Mouse (Mus musculus) heart, adult 2 months (tissue): ENCODE data around the gene Gps1. TPM values are rescaled to one million over a fixed set of nuclear protein-coding genes. Genes with fewer than 3 reads are reported as not detected.
A peak's percentile ranks its signal among the peaks of the same experiment; 100 is the strongest.
"Not testable (repeated sequence)": the region's sequence is repeated elsewhere in the genome, so short reads cannot be mapped to it uniquely, and the experiment has no call there.

Experiments
- DNase-seq, 2 experiments: peaks; one replicate each; pipeline ENCODE4 v3.0.0; 2021
- H3K27ac ChIP-seq: fragments of 200-600 bp; 2 replicates; pipeline ENCODE4 v1.8.1; 2022
- H3K27me3 ChIP-seq: fragments of 200-500 bp; 2 replicates; pipeline ENCODE4 v1.6.1; 2012; ENCODE audit warnings: mild to moderate bottlenecking, low read length, inconsistent platforms, mixed read lengths; ENCODE audit not compliant: control insufficient read depth, insufficient read depth
- H3K36me3 ChIP-seq: fragments of 200-500 bp; 2 replicates; pipeline ENCODE4 v1.6.1; 2012; ENCODE audit warnings: low read length, inconsistent platforms; ENCODE audit not compliant: control insufficient read depth, insufficient read depth
- H3K4me1 ChIP-seq: fragments of 200-500 bp; 2 replicates; pipeline ENCODE4 v1.6.1; 2011; ENCODE audit warnings: low read length; ENCODE audit not compliant: control insufficient read depth, insufficient read depth
- H3K4me3 ChIP-seq: fragments of 200-600 bp; 2 replicates; pipeline ENCODE4 v1.8.1; 2022
- H3K79me2 ChIP-seq: fragments of 200-500 bp; replicated peaks from 2 replicates; pipeline ENCODE4 v1.6.1; 2012; ENCODE audit warnings: mild to moderate bottlenecking, inconsistent platforms, low read length, moderate library complexity, mixed read lengths; ENCODE audit not compliant: control insufficient read depth, insufficient read depth
- H3K9ac ChIP-seq: fragments of 200-500 bp; 2 replicates; pipeline ENCODE4 v1.6.1; 2012; ENCODE audit warnings: low read depth, mild to moderate bottlenecking, control low read depth, inconsistent platforms, low read length, mixed read lengths
- CTCF ChIP-seq: fragments of 200-600 bp; IDR thresholded peaks from 2 replicates; pipeline ENCODE4 v1.8.1; 2022; ENCODE audit warnings: antibody characterized with exemption, mild to moderate bottlenecking, moderate library complexity
- EP300 ChIP-seq: fragments of 200-500 bp; IDR thresholded peaks from 2 replicates; pipeline ENCODE4 v1.6.1; 2011; ENCODE audit warnings: low read depth, low read length, control low read depth; ENCODE audit not compliant: insufficient read depth
- POLR2A ChIP-seq: fragments of 200-500 bp; IDR thresholded peaks from 2 replicates; pipeline ENCODE4 v1.6.1; 2011; ENCODE audit warnings: mild to moderate bottlenecking, low read depth, low read length, control low read depth; ENCODE audit not compliant: insufficient read depth
- WGBS: fragments of 180-500 bp; shearing (Covaris S2); methylation state at CpG from one replicate; pipeline ENCODE4 v1.1.7; 2018; 5-methylcytosine and 5-hydroxymethylcytosine counted together
- intact Hi-C: fragments of 180-260 bp; cut with DNase I; formaldehyde crosslinking; loops from one replicate; pipeline ENCODE4 v1.15.1; 2025
- polyA plus RNA-seq: library from polyadenylated mRNA; depleted of rRNA; stranded (reverse); fragments of >200 nt; gene quantifications from 2 replicates; pipeline ENCODE4 v1.2.3, GENCODE M21; 2012
- total RNA-seq, 2 experiments: library from RNA; stranded (reverse); gene quantifications; 2 replicates each; pipeline ENCODE4 v1.2.3; 2021

Gps1 gene
- total and polyA plus RNA-seq, 3 experiments: 54.4 to 85.9 (median 55.8) TPM

DNA sequence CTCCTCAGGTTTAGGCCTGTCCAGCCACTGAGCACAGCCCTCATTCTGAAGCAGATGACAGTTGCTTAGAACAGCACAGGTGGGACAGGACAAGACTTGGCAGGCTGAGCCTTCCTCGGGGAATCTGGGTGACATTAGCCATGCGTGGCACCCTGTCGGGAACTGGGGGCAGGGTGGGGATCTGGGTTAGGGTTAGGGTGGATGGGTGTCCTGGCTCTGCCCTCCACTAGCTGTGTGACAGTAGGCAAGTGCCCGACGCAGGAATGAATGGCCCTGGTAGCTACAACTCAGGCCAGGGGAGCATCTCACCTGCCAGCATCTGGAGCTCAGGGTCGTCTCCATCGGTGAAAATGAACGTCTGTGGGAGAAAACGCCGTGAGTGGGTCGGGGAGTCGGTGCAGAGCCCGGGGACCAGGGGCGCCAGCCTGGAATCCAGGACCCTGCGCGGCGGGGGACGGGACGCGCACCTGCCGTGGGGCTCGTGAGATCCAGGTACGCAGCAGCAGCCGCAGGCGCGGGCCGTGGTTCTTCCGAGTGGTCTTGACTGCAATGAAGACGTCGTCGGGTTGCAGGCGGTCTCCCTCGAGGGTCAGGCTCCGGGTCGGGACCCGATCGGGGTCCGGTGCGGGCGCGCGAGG lies 527 bp upstream of the Gps1 start:
- DNase-seq: no peak
- Histone ChIP-seq H3K4me3 (peak overlapping the region; percentile 77), H3K4me1 (peaks cover 7% of the 10 kb centered on the region), H3K27ac (peak overlapping the region; percentile 88), H3K79me2 (peaks cover 2% of the 10 kb centered on the region; the same call in 1 of the 2 replicates), H3K9ac (peak overlapping the region; percentile 99), H3K36me3 (no peaks in the 10 kb centered on the region), H3K27me3 (no peaks in the 10 kb centered on the region)
- TF ChIP-seq POLR2A (no peak), EP300 (no peak), CTCF (no peak)
- WGBS: 2% methylated on average over 42 of the region's 42 CpGs
- intact Hi-C loops: no loop called here

DNA sequence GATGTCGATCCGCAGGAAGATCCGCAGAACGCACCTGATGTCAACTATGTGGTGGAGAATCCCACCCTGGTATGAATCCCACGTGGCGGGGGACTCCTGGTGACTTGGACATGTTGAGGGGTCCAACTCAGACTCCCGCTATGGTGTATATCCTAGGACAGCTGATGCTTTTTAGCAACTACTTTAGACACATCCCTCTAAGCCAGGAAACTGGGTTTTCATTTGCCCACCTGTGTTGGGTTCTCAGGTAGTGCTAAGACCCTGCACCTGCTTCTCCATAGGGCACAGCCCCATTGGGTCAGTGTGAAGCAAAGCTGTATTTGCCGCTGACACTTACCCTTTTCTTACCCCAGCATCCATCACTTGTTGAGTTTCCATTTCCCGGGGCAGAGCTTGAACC lies 1.1 kb downstream of the Gps1 start:
- TF ChIP-seq POLR2A (no peak), EP300 (no peak), CTCF (no peak)
- no peaks in the 10 kb centered on the region for H3K36me3 ChIP-seq

DNA sequence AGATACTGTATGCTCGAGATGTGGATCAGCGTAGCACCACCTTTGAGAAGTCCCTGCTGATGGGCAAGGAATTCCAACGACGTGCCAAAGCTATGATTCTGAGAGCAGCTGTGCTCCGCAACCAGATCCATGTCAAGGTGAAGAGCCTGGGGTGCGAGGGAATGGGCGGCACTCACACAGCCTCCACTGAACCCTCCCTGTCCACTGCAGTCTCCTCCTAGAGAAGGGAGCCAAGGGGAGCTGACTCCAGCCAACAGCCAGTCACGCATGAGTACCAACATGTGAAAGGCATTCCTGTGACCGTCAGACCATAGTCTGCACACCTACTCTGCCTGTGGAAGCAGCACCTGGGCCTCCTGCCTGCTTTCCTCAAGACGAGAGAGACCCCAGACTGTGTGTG lies 4.4 kb downstream of the Gps1 start:
- H3K4me3 ChIP-seq, H3K9ac ChIP-seq, H3K79me2 ChIP-seq, H3K27ac ChIP-seq, H3K36me3 ChIP-seq, DNase-seq, intact Hi-C loops, H3K27me3 ChIP-seq, H3K4me1 ChIP-seq: not testable (repeated sequence)
- WGBS: 83% methylated on average over 10 of the region's 10 CpGs

More for the DNA sequence above, 1.1 kb downstream of the Gps1 start:
- intact Hi-C loops: no loop called here
- 35% methylated on average over 9 of the region's 9 CpGs for WGBS
- peak overlapping the region; percentile 77 for H3K4me3 ChIP-seq
- H3K4me1 ChIP-seq: peaks cover 7% of the 10 kb centered on the region
- peak overlapping the region; percentile 99 for H3K9ac ChIP-seq
- no peaks in the 10 kb centered on the region for H3K27me3 ChIP-seq
- no peak for DNase-seq
- H3K27ac ChIP-seq: no peak overlapping the region
- H3K79me2 ChIP-seq: peaks cover 2% of the 10 kb centered on the region; the same call in 1 of the 2 replicates

DNA sequence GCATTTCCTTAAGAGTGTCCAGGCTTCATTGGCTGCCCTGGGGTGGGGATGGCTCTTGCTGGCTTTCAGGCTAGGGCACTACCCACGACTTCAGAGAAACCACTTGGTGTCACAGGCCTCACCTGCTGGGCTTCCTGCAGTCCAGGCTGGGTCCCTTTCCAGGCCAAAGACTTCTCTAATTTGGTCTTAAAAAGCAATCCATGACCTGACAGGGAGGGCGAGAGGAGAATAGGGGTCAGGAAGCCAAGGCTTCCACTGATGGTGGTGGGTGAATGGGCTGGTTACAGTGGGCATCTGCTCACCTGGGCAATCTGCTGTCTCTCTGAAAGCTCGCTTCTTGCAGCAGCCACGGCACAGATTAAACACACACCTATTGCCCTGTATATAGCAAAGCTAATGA lies 5.3 kb downstream of the Gps1 start:
- no peak overlapping the region for H3K4me3 ChIP-seq
- peaks cover 2% of the 10 kb centered on the region; the same call in 1 of the 2 replicates for H3K79me2 ChIP-seq
- no peak overlapping the region for H3K27ac ChIP-seq
- no peak overlapping the region for H3K9ac ChIP-seq
- DNase-seq: no peak
- intact Hi-C loops: no loop called here
- TF ChIP-seq POLR2A (no peak), EP300 (no peak), CTCF (no peak)
- peaks cover 5% of the 10 kb centered on the region for H3K4me1 ChIP-seq
- no peaks in the 10 kb centered on the region for H3K27me3 ChIP-seq
- H3K36me3 ChIP-seq: no peaks in the 10 kb centered on the region
- WGBS: 81% methylated on average over 4 of the region's 4 CpGs

DNA sequence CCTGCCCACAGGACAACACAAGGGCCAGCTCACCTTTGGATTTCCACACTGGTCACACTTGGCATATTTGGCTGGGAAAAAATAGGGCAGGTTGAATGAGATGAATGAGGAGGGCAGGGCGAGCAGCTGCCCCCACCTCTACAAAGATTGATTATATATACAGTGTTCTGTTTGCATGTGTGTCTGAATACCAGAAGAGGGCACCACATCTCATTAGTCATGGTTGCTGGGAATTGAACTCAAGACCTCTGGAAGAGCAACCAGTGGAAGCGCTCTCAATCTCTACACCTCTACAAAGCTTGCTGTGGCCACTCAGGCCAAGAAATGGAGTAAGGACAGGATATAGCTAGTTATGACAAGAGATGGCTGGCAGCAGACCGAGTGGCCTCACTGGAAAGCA lies 5.7 kb downstream of the Gps1 start:
- intact Hi-C loops: no loop called here
- Histone ChIP-seq H3K36me3 (no peaks in the 10 kb centered on the region), H3K9ac (no peak overlapping the region), H3K4me1 (peaks cover 5% of the 10 kb centered on the region), H3K4me3 (no peak overlapping the region), H3K27ac (no peak overlapping the region), H3K27me3 (no peaks in the 10 kb centered on the region), H3K79me2 (no peaks in the 10 kb centered on the region)
- TF ChIP-seq CTCF (peak; percentile 23; the same call in 1 of the 2 replicates), EP300 (no peak)
- 93% methylated on average over 3 of the region's 3 CpGs for WGBS
- no peak for DNase-seq

DNA sequence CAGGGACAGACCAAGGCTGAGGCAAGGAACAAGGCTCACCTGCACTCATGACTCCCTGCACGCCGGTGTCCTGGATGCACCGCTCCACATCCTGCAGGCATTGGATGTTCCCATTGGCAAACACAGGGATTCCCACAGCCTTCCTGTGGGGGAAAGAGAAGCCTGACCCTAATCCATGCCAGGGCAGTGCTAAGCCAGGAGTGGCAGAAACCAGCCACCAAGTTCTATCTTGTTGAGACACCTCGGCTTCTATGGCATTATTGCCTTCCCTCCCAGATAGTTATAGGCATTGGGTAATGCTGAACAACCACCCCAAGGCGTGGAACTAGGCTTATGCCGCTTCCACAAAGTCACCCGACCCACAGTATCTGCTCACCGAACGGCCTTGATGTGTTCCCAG lies 8.6 kb downstream of the Gps1 start:
- WGBS: 93% methylated on average over 9 of the region's 9 CpGs
- no peak overlapping the region for H3K27ac ChIP-seq
- H3K9ac ChIP-seq: no peak overlapping the region
- TF ChIP-seq POLR2A (no peak), CTCF (no peak), EP300 (no peak)
- no peaks in the 10 kb centered on the region; the same call in 1 of the 2 replicates for H3K79me2 ChIP-seq
- H3K36me3 ChIP-seq: no peaks in the 10 kb centered on the region
- no peak for DNase-seq
- H3K27me3 ChIP-seq: no peaks in the 10 kb centered on the region
- intact Hi-C loops: no loop called here
- H3K4me3 ChIP-seq: no peak overlapping the region
- peaks cover 7% of the 10 kb centered on the region for H3K4me1 ChIP-seq
